Mouse (Mus musculus) thymus, adult 2 months (tissue): ENCODE results near the gene 1600002K03Rik.

Experiments used
- CTCF ChIP-seq: fragments of 200-500 bp; IDR thresholded peaks from 2 replicates; pipeline ENCODE4 v1.5.1; 2012; ENCODE audit warnings: mild to moderate bottlenecking, control low read depth, low read length, moderate library complexity, borderline replicate concordance; ENCODE audit not compliant: control insufficient read depth, poor library complexity, insufficient read depth; ENCODE audit errors: extremely low read depth
- POLR2A ChIP-seq: fragments of 200-500 bp; IDR thresholded peaks from 2 replicates; pipeline ENCODE4 v1.6.1; 2012; ENCODE audit warnings: mild to moderate bottlenecking, low read length, control low read depth, moderate library complexity; ENCODE audit not compliant: control insufficient read depth, poor library complexity, insufficient read depth; ENCODE audit errors: extremely low read depth

DNA sequence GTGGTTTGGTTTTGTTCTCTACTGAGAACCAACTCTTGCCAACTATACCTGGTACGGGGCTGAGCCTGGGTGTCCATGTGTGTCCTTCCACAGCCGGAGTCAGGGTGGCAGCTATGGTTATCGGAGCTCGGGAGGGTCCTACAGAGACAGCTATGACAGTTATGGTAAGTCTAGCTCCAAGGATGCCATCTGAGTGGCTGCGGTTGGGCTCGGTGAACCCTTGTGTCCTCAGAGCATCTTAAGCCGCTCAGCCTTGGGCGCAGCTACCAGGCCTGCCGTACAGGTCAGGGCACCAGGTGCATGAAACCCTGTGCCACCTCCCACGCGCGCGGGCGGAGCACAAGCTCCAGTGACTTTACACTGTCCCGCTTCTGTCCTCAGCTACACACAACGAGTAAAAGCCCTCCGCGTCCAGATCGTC, 2.1 kb upstream of the 1600002K03Rik start:
- TF ChIP-seq POLR2A (no peak), CTCF (no peak)
